Mouse (Mus musculus): ENCODE data around the gene Ddah1.

- TF ChIP-seq CTCF (IDR thresholded peaks at IDR 0.05; ENCODE audit: insufficient read depth, low read length) (no peak), POLR2A (IDR thresholded peaks at IDR 0.05; ENCODE audit: borderline replicate concordance, extremely low read depth, low read depth, low read length) (no peak)
These were observed 16.8 kb downstream of the Ddah1 start for GRCm38 (mm10) chr3:145775236-145775635.
